24 mouse cellular contexts compared by ENCODE assay signal in genomic region chr6:88560156-88560555, GRCm38 (mm10).
"Had no signal": no experiment of that assay in that cellular context is flagged by ENCODE, and none has a peak within 500 bp of the region (broad histone marks: within the 10 kb centered on the region; RNA-seq: fewer than 3 reads in every experiment).

No protein-coding gene starts in this region.

- H3K27ac ChIP-seq: heart, embryonic 13.5 days; heart, embryonic 15.5 days; hindbrain, embryonic 13.5 days; hindbrain, embryonic 15.5 days; hindbrain, postnatal 0 days; kidney, embryonic 15.5 days; kidney, postnatal 0 days; limb, embryonic 13.5 days; limb, embryonic 15.5 days; liver, embryonic 12.5 days; liver, embryonic 14.5 days had no signal

- H3K4me1 ChIP-seq: heart, embryonic 13.5 days; heart, embryonic 15.5 days; hindbrain, embryonic 15.5 days; kidney, embryonic 15.5 days; limb, embryonic 13.5 days; limb, embryonic 15.5 days; liver, embryonic 12.5 days had no signal

- H3K9me3 ChIP-seq: heart, embryonic 13.5 days; heart, embryonic 15.5 days; hindbrain, embryonic 13.5 days; hindbrain, embryonic 15.5 days; kidney, embryonic 15.5 days; limb, embryonic 13.5 days; limb, embryonic 15.5 days; liver, embryonic 12.5 days had no signal

- H3K36me3 ChIP-seq: heart, embryonic 13.5 days; heart, embryonic 15.5 days; hindbrain, embryonic 13.5 days; hindbrain, embryonic 15.5 days; kidney, embryonic 15.5 days; limb, embryonic 13.5 days; limb, embryonic 15.5 days; liver, embryonic 12.5 days had no signal

- H3K4me3 ChIP-seq: heart, embryonic 13.5 days; heart, embryonic 15.5 days; hindbrain, embryonic 13.5 days; hindbrain, embryonic 15.5 days; kidney, embryonic 15.5 days; limb, embryonic 13.5 days; limb, embryonic 15.5 days; liver, embryonic 12.5 days had no signal

- DNase-seq: forebrain, postnatal 0 days; gastrocnemius, postnatal 14 days; gastrocnemius, postnatal 36 days; heart, adult 18-20 months; heart, postnatal 14 days; heart, postnatal 36 days; kidney, adult 11 months; kidney, adult 2 months; kidney, adult 9 months; kidney, postnatal 14 days; kidney, postnatal 36 days; layer of hippocampus, adult 9-11 months; layer of hippocampus, postnatal 36 days had no signal
